Mouse (Mus musculus) B cell, adult 62 days (primary cell): Measurements from ENCODE around the gene Xylt1. TPM values are rescaled to one million over a fixed set of nuclear protein-coding genes. Genes with fewer than 3 reads are reported as not detected.

Experiments used
- total RNA-seq: library from RNA; stranded (reverse); gene quantifications from 4 replicates; pipeline ENCODE4 v1.2.4, GENCODE M21; 2023

The Xylt1 gene
- total RNA-seq: 82.3 to 94.9 TPM (median 87.8 TPM) in 4 replicates

DNA sequence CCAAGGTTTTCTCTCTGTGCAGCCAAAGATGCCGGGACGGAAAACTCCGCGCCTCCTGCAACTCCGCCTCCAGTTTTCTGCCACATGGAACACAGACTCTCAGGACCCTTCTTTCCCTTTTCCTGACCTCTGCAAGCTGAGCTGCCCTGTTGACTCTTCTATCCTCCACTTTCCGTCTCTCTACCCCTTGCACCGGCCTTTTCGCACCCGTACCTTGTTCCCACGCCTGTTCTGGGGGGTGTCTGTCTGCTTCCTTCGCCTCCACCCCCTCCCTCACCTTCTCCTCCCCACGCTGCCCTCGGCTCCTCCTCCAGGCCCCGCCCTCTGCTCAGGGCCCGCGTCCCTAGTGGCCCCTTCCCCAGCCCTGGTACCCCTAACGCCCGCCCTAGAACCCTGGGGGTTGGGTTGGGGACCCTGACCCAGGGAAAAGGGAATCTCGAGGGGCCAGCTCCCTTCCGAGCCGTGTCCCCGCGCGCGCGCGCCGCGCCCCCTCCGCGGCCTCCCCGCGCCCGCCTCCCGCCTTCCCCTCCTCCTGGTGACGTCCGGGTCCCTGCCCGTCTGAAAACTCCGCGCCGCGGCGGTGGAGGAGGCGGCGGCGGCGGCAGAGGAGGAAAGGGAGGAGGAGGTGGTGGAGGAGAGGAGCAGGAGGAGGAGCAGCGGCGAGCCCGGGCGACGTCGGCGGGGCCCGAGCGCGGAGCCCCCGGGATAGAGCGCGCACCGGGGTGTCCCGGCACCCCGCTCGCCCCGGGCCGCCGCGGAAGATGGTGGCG is at the start of gene Xylt1:
Xylt1 (plus strand) TSS at position 562 of the 770 bp plus-strand sequence.

